Mouse (Mus musculus) stomach, postnatal 0 days (tissue): ENCODE results near the gene 1700056E22Rik.

Source experiments
- CTCF ChIP-seq: IDR thresholded peaks from 2 replicates; pipeline ENCODE4 v1.5.1; 2016; ENCODE audit warnings: antibody characterized with exemption, low read depth, mild to moderate bottlenecking, moderate library complexity
- EP300 ChIP-seq: optimal IDR thresholded peaks from 2 replicates; pipeline ENCODE3; 2016; ENCODE audit warnings: antibody characterized with exemption

DNA sequence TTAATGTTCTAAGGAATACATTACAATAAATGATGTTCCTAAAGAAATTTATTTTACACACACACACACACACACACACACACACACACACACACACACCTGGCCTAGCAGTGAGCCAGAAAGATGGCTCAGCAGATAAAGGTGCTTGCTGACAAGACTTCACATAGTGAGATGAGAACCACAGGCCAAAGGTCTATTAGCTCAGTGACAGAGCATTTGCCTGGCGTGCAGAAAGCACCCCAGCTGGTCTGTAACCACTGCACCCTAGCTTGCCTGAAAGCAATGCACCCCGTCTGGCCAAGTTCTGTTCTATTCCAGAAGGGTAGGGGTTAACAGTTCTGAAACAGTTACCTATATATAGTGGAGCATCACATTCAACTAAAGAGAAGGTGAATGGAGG is 36.9 kb downstream of the 1700056E22Rik start:
- TF ChIP-seq CTCF (no peak), EP300 (no peak)
